13 mouse cellular contexts compared by ENCODE assay signal in genomic region chr2:32251791-32252527, GRCm38 (mm10). TPM values are rescaled to one million over a fixed set of nuclear protein-coding genes. Genes with fewer than 3 reads are reported as not detected.
DNase-seq lines count a peak whose midpoint lies in the region; ATAC-seq and TF ChIP-seq lines count a peak whose summit lies in the region.
"Had no signal": no experiment of that assay in that cellular context is flagged by ENCODE, and none has a peak within 500 bp of the region (broad histone marks: within the 10 kb centered on the region; RNA-seq: fewer than 3 reads in every experiment).

No protein-coding gene starts in this region.

- H3K27me3 ChIP-seq in limb, embryonic 12.5 days, result no peaks in the 10 kb centered on the region
- no peaks in the 10 kb centered on the region for H3K27me3 ChIP-seq in limb, embryonic 10.5 days (ENCODE audit: low read depth, poor library complexity, severe bottlenecking)
- H3K27me3 ChIP-seq in lung, embryonic 15.5 days, result no peaks in the 10 kb centered on the region
- H3K27me3 ChIP-seq in stomach, embryonic 16.5 days (ENCODE audit: control insufficient read depth, insufficient read depth, low read length), result no peaks in the 10 kb centered on the region
- no peaks in the 10 kb centered on the region for H3K27me3 ChIP-seq in hindbrain, postnatal 0 days (ENCODE audit: insufficient read depth, low read length)
- H3K27me3 ChIP-seq: forebrain, embryonic 12.5 days; hindbrain, embryonic 15.5 days had no signal

- no peak overlapping the region for H3K4me3 ChIP-seq in limb, embryonic 12.5 days (replicated peaks)
- H3K4me3 ChIP-seq in limb, embryonic 10.5 days, result no peak overlapping the region
- H3K4me3 ChIP-seq in lung, embryonic 15.5 days, result no peak overlapping the region
- no peak overlapping the region for H3K4me3 ChIP-seq in stomach, embryonic 16.5 days (replicated peaks; ENCODE audit: low read length)
- H3K4me3 ChIP-seq in hindbrain, postnatal 0 days (ENCODE audit: low read length), result no peak overlapping the region
- H3K4me3 ChIP-seq: forebrain, embryonic 12.5 days; hindbrain, embryonic 15.5 days; left cerebral cortex, adult 2 months had no signal

- peak; percentile 36 for DNase-seq in cerebellum, adult 9-10 months
- DNase-seq in cerebellum, postnatal 14 days, result no peak
- DNase-seq in limb, embryonic 10.5 days (ENCODE audit: low spot score), result no peak
- DNase-seq in layer of hippocampus, adult 18-20 months (ENCODE audit: low spot score in 2 of 2), result no peak
- DNase-seq in hindbrain, postnatal 0 days (ENCODE audit: low spot score), result no peak
- DNase-seq: cerebellum, postnatal 10 days; liver had no signal

- no peak overlapping the region for H3K27ac ChIP-seq in limb, embryonic 12.5 days
- H3K27ac ChIP-seq in limb, embryonic 10.5 days, result no peak overlapping the region
- peak overlapping the region; percentile 45 for H3K27ac ChIP-seq in lung, embryonic 15.5 days
- H3K27ac ChIP-seq in stomach, embryonic 16.5 days (ENCODE audit: low read length), result peak overlapping the region; percentile 40; the same call in 1 of the 2 replicates
- H3K27ac ChIP-seq in hindbrain, postnatal 0 days, result no peak overlapping the region
- H3K27ac ChIP-seq: forebrain, embryonic 12.5 days; hindbrain, embryonic 15.5 days; left cerebral cortex, adult 2 months had no signal

- no peak for ATAC-seq in limb, embryonic 12.5 days (ENCODE audit: insufficient number of reproducible peaks, insufficient read depth, low FRiP score, low TSS enrichment, low read depth)
- ATAC-seq in lung, embryonic 15.5 days (ENCODE audit: borderline replicate concordance, extremely low read depth, low FRiP score, low TSS enrichment), result no peak; the same call in 1 of the 2 replicates
- ATAC-seq in stomach, embryonic 16.5 days (ENCODE audit: insufficient read depth, low FRiP score), result no peak; the same call in 1 of the 2 replicates
- ATAC-seq in hindbrain, postnatal 0 days, result no peak

- peaks cover 96% of the 10 kb centered on the region for H3K36me3 ChIP-seq in limb, embryonic 12.5 days
- peaks cover 97% of the 10 kb centered on the region for H3K36me3 ChIP-seq in limb, embryonic 10.5 days
- H3K36me3 ChIP-seq in lung, embryonic 15.5 days, result peaks cover 59% of the 10 kb centered on the region
- H3K36me3 ChIP-seq in stomach, embryonic 16.5 days (ENCODE audit: control insufficient read depth, insufficient read depth, low read length), result 0 out of 2 replicates have a peak, but pooled peaks cover 21% of the 10 kb centered on the region
- H3K36me3 ChIP-seq in hindbrain, postnatal 0 days (ENCODE audit: insufficient read depth, low read length), result peaks cover 62% of the 10 kb centered on the region; the same call in 1 of the 2 replicates

- H3K4me2 ChIP-seq in limb, embryonic 12.5 days, result no peak overlapping the region
- no peak overlapping the region for H3K4me2 ChIP-seq in lung, embryonic 15.5 days
- no peak overlapping the region for H3K4me2 ChIP-seq in stomach, embryonic 16.5 days (ENCODE audit: low read depth, low read length)
- no peak overlapping the region for H3K4me2 ChIP-seq in hindbrain, postnatal 0 days (ENCODE audit: low read depth, low read length)
- H3K4me2 ChIP-seq: forebrain, embryonic 12.5 days; hindbrain, embryonic 15.5 days had no signal

- no peaks in the 10 kb centered on the region for H3K4me1 ChIP-seq in limb, embryonic 12.5 days (replicated peaks)
- H3K4me1 ChIP-seq in limb, embryonic 10.5 days, result 0 out of 2 replicates have a peak, but pooled peaks cover 2% of the 10 kb centered on the region
- H3K4me1 ChIP-seq in lung, embryonic 15.5 days, result peaks cover 9% of the 10 kb centered on the region
- H3K4me1 ChIP-seq in stomach, embryonic 16.5 days (ENCODE audit: control insufficient read depth, insufficient read depth, low read length), result peaks cover 11% of the 10 kb centered on the region; the same call in 1 of the 2 replicates
- no peaks in the 10 kb centered on the region for H3K4me1 ChIP-seq in hindbrain, postnatal 0 days (ENCODE audit: insufficient read depth, low read length)
- H3K4me1 ChIP-seq: forebrain, embryonic 12.5 days; hindbrain, embryonic 15.5 days had no signal

- peak overlapping the region; percentile 23; the same call in 1 of the 2 replicates for H3K9ac ChIP-seq in limb, embryonic 12.5 days (replicated peaks)
- no peak overlapping the region; the same call in 1 of the 2 replicates for H3K9ac ChIP-seq in lung, embryonic 15.5 days
- no peak overlapping the region for H3K9ac ChIP-seq in stomach, embryonic 16.5 days (ENCODE audit: low read length)
- no peak overlapping the region for H3K9ac ChIP-seq in hindbrain, postnatal 0 days (replicated peaks; ENCODE audit: low read length)
- H3K9ac ChIP-seq: forebrain, embryonic 12.5 days; hindbrain, embryonic 15.5 days had no signal

- no peak for TF ChIP-seq CTCF in hindbrain, postnatal 0 days (IDR thresholded peaks at IDR 0.05; ENCODE audit: low read depth)

- H3K9me3 ChIP-seq in limb, embryonic 12.5 days, result no peaks in the 10 kb centered on the region
- H3K9me3 ChIP-seq in limb, embryonic 10.5 days (replicated peaks), result no peaks in the 10 kb centered on the region
- no peaks in the 10 kb centered on the region for H3K9me3 ChIP-seq in lung, embryonic 15.5 days
- H3K9me3 ChIP-seq in stomach, embryonic 16.5 days (replicated peaks; ENCODE audit: control insufficient read depth, low read length), result no peaks in the 10 kb centered on the region
- H3K9me3 ChIP-seq in hindbrain, postnatal 0 days (ENCODE audit: low read length), result no peaks in the 10 kb centered on the region
- H3K9me3 ChIP-seq: forebrain, embryonic 12.5 days; hindbrain, embryonic 15.5 days had no signal

- WGBS in limb, embryonic 12.5 days, result 89% methylated on average over 12 of the region's 12 CpGs
- WGBS in limb, embryonic 10.5 days, result 91% methylated on average over 12 of the region's 12 CpGs
- 64% methylated on average over 12 of the region's 12 CpGs for WGBS in lung, embryonic 15.5 days
- WGBS in stomach, embryonic 16.5 days, result 62% methylated on average over 12 of the region's 12 CpGs
- WGBS in hindbrain, postnatal 0 days, result 84% methylated on average over 12 of the region's 12 CpGs

RNA-seq across cellular contexts. Expression of gene Uck1, which starts 8.0 kb away (rescaled TPM):
- polyA plus RNA-seq in limb, embryonic 12.5 days (2016; fragmentation: Nextera tagmentation; extraction: Ambion mirVana), result 64.8 and 65.3 TPM in 2 replicates
- 69.6 and 74.0 TPM in 2 replicates for polyA plus RNA-seq in limb, embryonic 10.5 days (2016; fragmentation: Nextera tagmentation; extraction: Ambion mirVana)
- polyA plus RNA-seq in lung, embryonic 15.5 days (2015; fragmentation: Nextera tagmentation; extraction: Ambion mirVana), result 66.6 and 69.9 TPM in 2 replicates
- polyA plus RNA-seq in stomach, embryonic 16.5 days (2015; fragmentation: Nextera tagmentation; extraction: Ambion mirVana), result 53.4 and 59.7 TPM in 2 replicates
- total RNA-seq in layer of hippocampus, adult 18-20 months (2021), result 10 to 100 TPM; 52.3 to 58.5 TPM
- 115 and 138 TPM in 2 replicates for total RNA-seq in hindbrain, postnatal 0 days (2014; rRNA removed)
- polyA plus RNA-seq in hindbrain, postnatal 0 days (2015; fragmentation: Nextera tagmentation; extraction: Ambion mirVana), result 90.8 and 92.5 TPM in 2 replicates

RNA-seq across cellular contexts. Expression of gene Pomt1, which starts 15.6 kb away (rescaled TPM):
- polyA plus RNA-seq in limb, embryonic 12.5 days (2016; fragmentation: Nextera tagmentation; extraction: Ambion mirVana), result 26.8 and 29.4 TPM in 2 replicates
- 21.1 and 24.1 TPM in 2 replicates for polyA plus RNA-seq in limb, embryonic 10.5 days (2016; fragmentation: Nextera tagmentation; extraction: Ambion mirVana)
- polyA plus RNA-seq in lung, embryonic 15.5 days (2015; fragmentation: Nextera tagmentation; extraction: Ambion mirVana), result 19.4 and 24.4 TPM in 2 replicates
- polyA plus RNA-seq in stomach, embryonic 16.5 days (2015; fragmentation: Nextera tagmentation; extraction: Ambion mirVana), result 23.6 and 24.0 TPM in 2 replicates
- 10 to 100 TPM; 23.3 to 24.4 TPM for total RNA-seq in layer of hippocampus, adult 18-20 months (2021)
- 41.2 and 41.8 TPM in 2 replicates for total RNA-seq in hindbrain, postnatal 0 days (2014; rRNA removed)
- 18.0 and 19.4 TPM in 2 replicates for polyA plus RNA-seq in hindbrain, postnatal 0 days (2015; fragmentation: Nextera tagmentation; extraction: Ambion mirVana)

RNA-seq across cellular contexts. Expression of gene Golga2, which starts 35.2 kb away (rescaled TPM):
- polyA plus RNA-seq in limb, embryonic 12.5 days (2016; fragmentation: Nextera tagmentation; extraction: Ambion mirVana), result 24.9 and 28.4 TPM in 2 replicates
- 20.4 and 25.0 TPM in 2 replicates for polyA plus RNA-seq in limb, embryonic 10.5 days (2016; fragmentation: Nextera tagmentation; extraction: Ambion mirVana)
- 22.8 and 24.3 TPM in 2 replicates for polyA plus RNA-seq in lung, embryonic 15.5 days (2015; fragmentation: Nextera tagmentation; extraction: Ambion mirVana)
- 24.6 TPM in 2 replicates for polyA plus RNA-seq in stomach, embryonic 16.5 days (2015; fragmentation: Nextera tagmentation; extraction: Ambion mirVana)
- total RNA-seq in layer of hippocampus, adult 18-20 months (2021), result 10 to 100 TPM; 85.1 to 92.5 TPM
- total RNA-seq in hindbrain, postnatal 0 days (2014; rRNA removed), result 49.3 and 55.8 TPM in 2 replicates
- 24.4 and 25.7 TPM in 2 replicates for polyA plus RNA-seq in hindbrain, postnatal 0 days (2015; fragmentation: Nextera tagmentation; extraction: Ambion mirVana)

RNA-seq across cellular contexts. Expression of gene Swi5, which starts 35.9 kb away (rescaled TPM):
- 368 and 439 TPM in 2 replicates for polyA plus RNA-seq in limb, embryonic 12.5 days (2016; fragmentation: Nextera tagmentation; extraction: Ambion mirVana)
- 440 and 446 TPM in 2 replicates for polyA plus RNA-seq in limb, embryonic 10.5 days (2016; fragmentation: Nextera tagmentation; extraction: Ambion mirVana)
- 405 and 449 TPM in 2 replicates for polyA plus RNA-seq in lung, embryonic 15.5 days (2015; fragmentation: Nextera tagmentation; extraction: Ambion mirVana)
- polyA plus RNA-seq in stomach, embryonic 16.5 days (2015; fragmentation: Nextera tagmentation; extraction: Ambion mirVana), result 372 and 388 TPM in 2 replicates
- 100 to 1,000 TPM; 202 to 208 TPM for total RNA-seq in layer of hippocampus, adult 18-20 months (2021)
- total RNA-seq in hindbrain, postnatal 0 days (2014; rRNA removed), result 302 and 319 TPM in 2 replicates
- 487 and 513 TPM in 2 replicates for polyA plus RNA-seq in hindbrain, postnatal 0 days (2015; fragmentation: Nextera tagmentation; extraction: Ambion mirVana)

Comparison
In these comparisons a context has a peak if more than half of its experiments do, and no peak if none do; other contexts are left out.
1. H3K27ac ChIP-seq: peak in lung, embryonic 15.5 days (single experiment) and stomach, embryonic 16.5 days (single experiment); none in limb, embryonic 12.5 days (single experiment), limb, embryonic 10.5 days (single experiment) and hindbrain, postnatal 0 days (single experiment).